Mouse (Mus musculus): Measurements from ENCODE around the gene Sppl3.

Gene Sppl3

DNA sequence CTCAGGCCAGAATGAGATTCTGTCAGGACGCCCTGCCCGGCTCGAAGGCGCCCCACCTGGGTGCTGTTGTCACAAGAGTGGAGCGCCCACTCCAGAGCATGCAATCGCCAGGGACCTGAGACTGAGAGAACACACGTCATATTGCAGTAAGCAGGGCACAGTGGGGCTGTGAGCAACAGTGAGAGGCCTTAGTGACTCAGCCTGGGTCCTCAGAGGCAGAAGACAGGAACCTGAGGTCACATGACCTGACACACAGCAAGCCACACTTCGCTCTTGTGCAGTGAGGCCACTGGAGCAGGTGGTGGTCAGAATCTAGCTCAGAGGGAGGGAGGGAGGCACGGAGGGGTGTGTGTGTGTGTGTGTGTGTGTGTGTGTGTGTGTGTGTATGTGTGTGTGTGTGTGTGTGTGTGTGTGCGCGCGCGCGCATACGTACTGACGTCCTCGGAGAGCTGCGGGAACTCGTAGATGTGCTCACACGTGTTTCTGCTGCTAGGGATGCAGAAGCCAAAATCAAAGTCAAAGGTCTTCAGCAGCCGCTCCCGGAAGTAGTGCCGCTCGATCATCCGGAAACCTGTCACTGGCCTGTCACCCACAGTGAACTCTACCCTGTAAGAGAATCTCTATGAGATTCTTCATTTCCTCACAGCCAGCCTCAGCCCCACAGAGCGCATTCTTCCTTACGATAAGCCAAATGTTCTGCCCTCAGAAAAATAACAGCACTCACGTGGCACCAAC is 115.8 kb downstream of the Sppl3 start:
- no peak for DNase-seq (ENCODE audit: low spot score)

GRCm38 (mm10) chr5:115127421-115128179 is 116.7 kb downstream of the Sppl3 start:
- no peak for DNase-seq (ENCODE audit: low spot score)

DNA sequence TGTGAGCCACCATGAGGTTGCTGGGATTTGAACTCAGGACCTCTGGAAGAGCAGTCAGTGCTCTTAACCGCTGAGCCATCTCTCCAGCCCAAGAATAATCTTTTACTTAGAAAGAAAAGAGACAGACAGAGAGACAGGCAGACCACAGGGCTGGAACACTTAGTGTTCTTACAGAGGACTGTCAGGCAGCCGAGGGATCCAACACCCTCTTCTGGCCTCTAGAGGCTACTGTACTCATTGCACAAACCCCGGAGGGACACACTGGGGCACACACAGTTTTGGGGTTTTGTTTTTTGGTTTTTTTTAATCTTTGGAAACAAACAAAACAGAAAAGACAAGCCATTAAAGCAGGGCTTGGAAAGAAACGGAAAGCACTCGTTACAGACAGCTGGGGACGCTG is 118.4 kb downstream of the Sppl3 start:
- no peak for DNase-seq (ENCODE audit: low spot score)

DNA sequence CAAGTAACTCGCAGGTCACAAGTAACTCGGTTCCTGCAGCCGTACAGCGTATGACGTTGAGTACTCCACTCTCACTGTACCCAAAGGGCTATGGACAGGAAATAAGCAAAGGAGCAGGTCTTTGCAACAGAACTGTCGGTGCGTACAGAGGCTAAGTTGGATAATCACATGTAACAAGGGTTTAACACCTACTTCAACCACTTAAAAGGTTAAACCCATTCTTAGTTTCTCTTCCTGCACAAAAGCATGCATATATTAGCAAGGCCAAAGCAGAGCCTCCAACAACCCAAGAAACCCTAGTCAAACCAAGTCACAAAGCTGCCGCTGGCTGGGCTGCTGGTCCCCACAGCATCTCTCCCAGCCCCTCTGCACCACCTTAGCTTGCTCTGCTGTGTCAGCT is 121.5 kb downstream of the Sppl3 start:
- no peak for DNase-seq (ENCODE audit: low spot score)

GRCm38 (mm10) chr5:115133358-115134066 is 122.6 kb downstream of the Sppl3 start:
- peak; percentile 65 for DNase-seq (ENCODE audit: low spot score)

DNA sequence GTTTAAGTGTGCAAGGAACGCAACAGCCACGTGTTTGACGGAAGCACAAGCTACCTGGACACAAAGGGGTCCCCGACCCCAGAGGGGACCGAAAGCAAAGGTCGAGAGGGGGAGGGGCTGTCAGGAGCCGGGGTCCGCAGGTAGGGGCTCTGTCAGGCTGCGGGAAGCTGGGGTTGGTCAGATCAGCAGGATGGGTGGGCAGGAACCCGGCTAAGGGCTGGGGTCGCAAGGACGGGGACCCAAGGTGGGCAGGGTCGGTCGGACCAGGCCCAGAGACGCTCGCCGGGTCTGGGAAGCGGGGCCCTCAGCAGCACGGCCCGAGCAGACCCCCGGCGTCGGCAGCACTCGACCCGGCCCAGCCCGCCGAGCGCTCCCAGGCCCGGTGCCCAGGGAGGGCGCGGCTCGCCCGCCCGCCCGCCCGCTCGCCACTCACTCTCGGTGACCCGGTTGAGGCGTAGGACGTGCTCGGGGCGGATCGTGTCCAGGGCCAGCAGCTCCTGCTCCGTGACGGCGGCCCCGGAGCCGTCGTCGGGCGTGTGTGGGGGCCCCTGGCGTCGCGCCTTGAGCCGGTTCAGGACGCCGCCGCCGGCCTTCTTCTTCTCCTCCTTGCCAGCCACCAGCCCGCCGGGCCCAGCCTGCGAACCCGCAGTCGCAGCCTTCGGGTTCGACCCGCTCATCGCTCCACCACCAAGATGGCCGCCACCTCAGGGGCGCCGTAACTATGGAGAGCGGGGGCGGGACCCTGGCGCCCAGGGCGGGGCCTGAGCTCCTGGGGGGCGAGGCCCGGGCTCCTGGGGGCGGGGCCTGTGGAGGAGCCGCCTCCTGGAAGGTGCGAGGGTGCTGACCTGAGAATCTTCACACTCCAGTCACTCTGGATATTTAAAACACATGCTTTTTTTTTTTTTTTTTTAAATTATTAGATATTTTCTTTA is 123.6 kb downstream of the Sppl3 start, which contains the start of gene Unc119b:
Gene Unc119b (minus strand): TSS at position 742 of the 932 bp plus-strand sequence.
- DNase-seq (ENCODE audit: low spot score), result peak; percentile 87

DNA sequence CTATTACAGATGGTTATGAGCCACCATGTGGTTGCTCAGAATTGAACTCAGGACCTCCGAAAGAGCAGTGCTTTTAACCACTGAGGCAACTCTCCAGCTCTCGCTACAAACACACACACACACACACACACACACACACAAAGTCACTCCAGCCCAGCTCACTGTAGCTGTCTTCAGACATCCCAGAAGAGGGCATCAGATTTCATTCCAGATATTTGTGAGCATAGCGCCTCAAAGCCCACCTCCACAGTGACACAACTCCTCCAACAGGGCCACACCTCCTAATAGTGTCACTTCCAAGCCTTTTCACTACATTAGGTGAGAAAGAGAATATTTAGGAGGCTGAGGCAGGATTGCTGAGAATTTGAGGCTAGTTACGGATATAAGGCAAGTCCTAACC is 128.2 kb downstream of the Sppl3 start:
- no peak for DNase-seq (ENCODE audit: low spot score)

- no peak for DNase-seq (ENCODE audit: low spot score)
Observed at GRCm38 (mm10) chr5:115140726-115141125, 129.8 kb downstream of the Sppl3 start.

GRCm38 (mm10) chr5:115142166-115142697 is 131.3 kb downstream of the Sppl3 start:
- DNase-seq (ENCODE audit: low spot score), result no peak

DNA sequence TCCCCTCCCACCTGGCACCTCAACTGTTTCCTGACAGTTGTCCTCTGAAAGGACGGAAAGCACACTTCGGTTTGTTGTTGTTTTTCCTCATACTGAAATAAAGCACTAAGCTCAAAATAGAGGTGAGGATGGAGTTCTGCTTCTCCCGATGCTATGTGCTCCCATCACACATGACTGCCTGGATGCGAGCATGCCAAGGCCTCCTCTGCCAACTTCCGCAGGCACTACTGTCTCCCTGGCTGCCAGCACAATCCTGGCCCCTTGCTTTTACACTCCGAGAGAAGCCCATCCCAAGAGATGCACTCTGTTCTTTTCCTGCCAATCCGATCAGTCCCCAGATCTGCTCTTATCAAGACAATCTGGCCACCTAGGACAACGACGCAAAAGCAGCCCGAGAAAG is 132.6 kb downstream of the Sppl3 start:
- no peak for DNase-seq (ENCODE audit: low spot score)

GRCm38 (mm10) chr5:115144471-115144870 is 133.5 kb downstream of the Sppl3 start:
- no peak for DNase-seq (ENCODE audit: low spot score)

DNA sequence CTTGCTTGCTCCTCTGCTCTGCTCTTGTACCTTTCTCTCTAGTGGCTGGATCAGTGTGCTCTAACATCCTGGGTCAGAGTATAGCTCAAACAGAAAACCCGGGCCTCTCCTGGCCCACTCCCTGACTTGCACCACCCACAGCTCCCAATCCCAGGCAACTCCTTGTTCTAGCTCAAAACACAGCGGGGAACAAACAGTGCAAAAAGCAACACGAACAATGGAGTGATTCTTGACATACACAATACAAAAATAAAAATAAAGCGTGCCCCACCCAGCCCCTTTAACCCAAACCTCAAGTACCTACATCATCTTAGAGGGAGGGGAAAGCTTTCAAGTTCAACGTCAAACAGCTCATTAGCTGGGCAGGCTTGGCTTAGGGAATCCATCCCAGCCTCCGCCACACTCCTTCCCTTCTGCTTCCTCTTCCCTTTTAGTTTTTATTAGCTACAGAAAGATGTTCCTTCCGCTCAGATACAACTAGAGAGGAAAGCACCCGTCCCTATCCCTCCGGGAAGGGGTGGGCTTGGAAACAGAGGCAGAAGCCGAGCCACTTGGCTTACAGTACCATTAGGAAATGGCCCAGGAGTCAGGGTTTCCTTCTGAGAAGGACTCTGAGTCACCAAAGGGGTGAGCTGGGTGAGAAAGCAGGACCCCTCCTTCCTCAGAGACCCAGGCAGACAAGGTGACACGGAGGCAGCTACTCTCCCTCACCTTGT is 134.5 kb downstream of the Sppl3 start:
- DNase-seq (ENCODE audit: low spot score), result no peak

DNA sequence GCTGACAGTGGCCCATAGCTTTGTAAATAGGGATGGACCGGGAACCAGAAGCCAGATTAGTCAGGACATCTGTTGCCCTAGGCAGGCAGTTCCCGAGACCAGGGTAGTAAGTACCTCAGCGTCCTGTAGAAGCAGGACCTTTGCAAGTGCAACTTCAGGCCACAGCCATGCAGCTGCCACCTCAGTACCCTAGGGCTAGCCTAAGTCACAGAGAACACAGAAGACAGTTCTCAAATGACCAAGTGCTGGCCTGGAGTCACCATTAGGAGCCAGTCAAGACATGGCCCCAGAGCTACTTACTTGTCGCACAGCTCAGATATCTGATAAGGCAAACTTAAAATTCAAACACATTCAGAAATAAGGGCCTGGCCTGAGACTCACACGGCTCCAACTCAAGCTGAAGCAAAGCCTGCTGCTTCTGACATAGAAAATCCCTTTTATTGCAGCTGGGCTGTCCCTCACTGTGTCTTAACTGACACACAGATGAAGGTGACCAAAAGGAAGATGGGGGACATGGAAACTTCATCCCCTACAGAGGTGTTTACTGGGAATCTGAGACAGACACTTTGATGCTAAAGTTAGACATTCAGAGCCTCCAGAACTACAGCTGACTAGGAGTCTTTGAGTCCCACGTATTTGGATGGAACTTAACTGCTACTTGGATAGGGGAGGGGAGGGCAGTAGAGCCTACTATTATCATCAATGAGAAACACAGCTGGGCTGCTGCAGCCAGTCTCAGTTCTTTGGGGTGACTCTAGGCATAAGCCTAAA is 135.2 kb downstream of the Sppl3 start:
- DNase-seq (ENCODE audit: low spot score), result no peak

- DNase-seq (ENCODE audit: low spot score), result no peak
Observed at GRCm38 (mm10) chr5:115146747-115147130, 135.8 kb downstream of the Sppl3 start.

DNA sequence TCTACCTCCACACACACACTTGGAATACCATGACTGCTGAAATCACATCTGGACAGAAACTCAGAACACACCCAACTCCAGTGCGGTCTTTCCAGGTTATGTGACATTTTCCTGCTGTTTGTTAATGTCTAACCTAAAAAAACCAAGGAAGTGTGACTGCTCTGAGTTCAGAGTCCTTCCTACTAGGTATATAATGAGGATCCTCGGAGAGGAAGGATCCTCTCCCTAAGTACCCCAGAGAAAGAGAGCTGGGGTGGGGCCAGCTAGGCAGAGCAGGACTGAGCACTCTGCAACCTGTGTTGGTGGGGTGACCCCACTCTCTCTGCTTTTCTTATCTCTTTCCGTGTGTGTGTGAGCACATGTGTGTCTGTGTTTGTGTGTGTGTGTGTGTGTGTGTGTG is 136.5 kb downstream of the Sppl3 start:
- DNase-seq (ENCODE audit: low spot score), result no peak

DNA sequence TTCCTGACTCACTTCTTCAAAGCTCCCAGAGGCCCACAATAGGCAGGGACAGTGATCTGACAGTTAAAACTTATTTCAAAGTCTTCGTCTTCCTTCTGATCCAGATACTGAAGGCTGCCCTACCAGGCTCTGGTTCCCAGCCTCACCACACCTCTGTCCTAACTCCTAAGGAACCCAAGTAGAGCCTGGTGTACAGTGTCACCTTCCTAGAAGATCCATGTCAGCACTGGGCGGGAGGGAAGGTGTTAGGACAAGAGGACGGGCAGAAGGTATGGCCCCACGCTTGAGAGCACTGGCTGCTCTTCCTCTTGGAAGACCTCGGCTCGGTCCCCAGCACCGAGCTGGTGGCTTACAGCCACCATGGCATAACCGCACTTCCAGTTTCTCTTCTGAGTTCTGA is 137.4 kb downstream of the Sppl3 start:
- DNase-seq (ENCODE audit: low spot score), result no peak
